Mouse (Mus musculus): ENCODE measurements around the gene Arhgap10. TPM values are rescaled to one million over a fixed set of nuclear protein-coding genes. Genes with fewer than 3 reads are reported as not detected.

Arhgap10 gene
- polyA plus RNA-seq, 1 experiment from 2014 or later = 5.7 TPM

DNA sequence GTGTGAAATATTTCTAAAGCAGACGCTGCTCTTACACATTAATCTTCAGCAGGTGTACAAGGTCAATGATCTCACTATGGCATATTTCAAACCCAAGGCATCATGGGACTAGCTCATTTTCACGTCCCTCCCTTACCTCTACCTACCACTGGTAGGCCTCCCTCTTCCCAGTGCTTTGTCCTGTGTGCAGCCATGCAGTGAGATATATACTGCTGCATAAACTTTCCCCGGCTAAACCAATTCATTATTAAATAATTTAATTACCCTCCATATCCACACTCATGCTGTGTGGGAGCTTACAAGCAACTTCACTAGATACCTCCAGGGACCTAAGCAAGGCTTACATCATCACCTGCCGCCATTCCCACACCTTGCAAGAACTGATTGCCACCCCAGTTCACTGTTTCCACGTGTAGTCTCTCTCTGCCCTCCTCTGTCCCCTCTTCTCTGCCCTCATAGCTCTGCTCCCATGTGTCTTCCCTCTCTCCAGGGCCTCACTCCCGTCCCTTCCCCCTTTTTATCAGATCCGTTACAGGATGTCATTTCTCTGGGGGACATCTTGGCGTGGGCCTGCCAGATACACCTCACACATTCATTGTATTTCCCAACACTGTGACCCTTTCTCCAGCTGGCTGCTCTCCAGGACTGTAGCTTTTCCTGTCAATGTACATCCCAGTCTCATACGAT lies 79.8 kb downstream of the Arhgap10 start:
- Histone ChIP-seq H3K36me3 (no peaks in the 10 kb centered on the region), H3K9ac (replicated peaks) (no peak overlapping the region), H3K9me3 (replicated peaks) (no peaks in the 10 kb centered on the region), H3K4me1 (peaks cover 19% of the 10 kb centered on the region), H3K4me3 (replicated peaks) (no peak overlapping the region), H3K4me2 (no peak overlapping the region), H3K27me3 (replicated peaks) (no peaks in the 10 kb centered on the region), H3K27ac (replicated peaks) (no peak overlapping the region)
- WGBS = 49% methylated on average over 9 of the region's 9 CpGs
- ATAC-seq (ENCODE audit: low FRiP score) = 0 out of 2 replicates have a peak, but pooled peaks have one; percentile 56

DNA sequence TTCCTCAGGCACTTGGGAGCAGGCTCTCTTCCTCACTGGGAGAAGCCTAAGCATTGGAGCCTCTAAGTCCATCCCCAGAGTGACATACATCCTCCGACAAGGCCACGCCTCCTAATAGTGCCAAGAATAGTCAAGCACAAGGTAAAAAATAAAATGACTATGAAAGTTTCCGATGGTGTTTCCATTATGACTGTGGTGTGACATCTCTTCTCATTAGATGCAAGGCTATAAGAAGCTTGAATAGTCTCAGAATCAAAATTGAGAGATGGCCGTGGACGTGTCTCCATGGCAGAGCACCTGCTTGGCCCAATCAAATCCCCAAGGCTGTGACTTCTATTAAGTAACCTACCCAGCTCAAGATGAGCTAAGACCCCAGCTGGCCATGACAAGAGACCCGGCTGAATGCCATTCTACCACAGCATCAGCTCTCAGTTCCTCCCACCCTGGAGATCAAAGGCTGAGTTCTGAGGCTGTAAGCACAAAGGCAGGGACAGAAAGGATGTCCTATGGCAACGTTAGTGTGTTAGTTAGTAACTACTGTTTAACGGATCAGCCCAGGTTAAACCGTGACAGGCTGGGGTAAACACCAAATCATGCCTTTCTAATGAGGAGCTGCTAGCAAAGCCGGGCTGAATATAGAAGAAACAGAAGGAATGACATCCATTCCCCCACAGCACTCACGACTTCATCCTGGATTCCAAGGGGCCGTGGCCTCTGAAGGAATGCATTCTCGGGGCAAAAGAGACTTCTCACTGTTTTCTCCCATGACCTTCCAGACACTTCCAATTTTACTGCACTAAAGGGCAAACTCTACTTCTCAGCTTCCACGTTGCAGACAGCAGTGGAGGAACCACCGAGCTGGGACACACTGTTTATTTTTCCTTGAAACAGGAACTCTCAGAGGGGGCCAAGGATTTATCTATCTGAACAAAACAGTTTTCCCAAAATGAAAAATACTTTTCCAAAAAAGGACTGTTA lies 81.5 kb downstream of the Arhgap10 start:
- H3K27ac ChIP-seq (replicated peaks) = no peak overlapping the region
- no peaks in the 10 kb centered on the region for H3K9me3 ChIP-seq (replicated peaks)
- 32% methylated on average over 15 of the region's 15 CpGs for WGBS
- no peak overlapping the region for H3K4me3 ChIP-seq (replicated peaks)
- H3K36me3 ChIP-seq = no peaks in the 10 kb centered on the region
- peaks cover 29% of the 10 kb centered on the region for H3K4me1 ChIP-seq
- H3K9ac ChIP-seq (replicated peaks) = no peak overlapping the region
- no peak overlapping the region for H3K4me2 ChIP-seq
- no peak for ATAC-seq (ENCODE audit: low FRiP score)
- H3K27me3 ChIP-seq (replicated peaks) = no peaks in the 10 kb centered on the region

DNA sequence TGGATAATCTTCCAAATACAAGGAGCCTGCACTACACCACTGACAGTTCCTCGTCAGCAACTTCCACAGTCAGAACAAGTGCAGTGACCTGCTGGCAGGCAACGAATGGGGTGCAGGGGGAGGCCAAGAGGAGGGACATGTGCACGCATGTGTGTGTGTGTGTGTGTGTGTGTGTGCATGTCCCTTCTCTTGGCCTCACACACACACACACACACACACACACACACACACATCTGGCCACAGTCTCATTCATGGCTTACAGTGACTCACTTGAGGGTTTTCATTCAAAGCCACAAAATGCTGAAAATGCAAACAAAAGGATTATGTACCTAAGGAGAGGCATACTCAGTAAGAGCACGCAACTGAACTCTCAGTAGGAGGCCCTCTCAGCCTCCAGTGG lies 84.5 kb downstream of the Arhgap10 start:
- no peak overlapping the region for H3K4me3 ChIP-seq (replicated peaks)
- H3K27me3 ChIP-seq (replicated peaks) = no peaks in the 10 kb centered on the region
- no peak overlapping the region for H3K27ac ChIP-seq (replicated peaks)
- peaks cover 24% of the 10 kb centered on the region for H3K4me1 ChIP-seq
- H3K4me2 ChIP-seq = no peak overlapping the region
- WGBS = 40% methylated on average over 4 of the region's 4 CpGs
- no peak for ATAC-seq (ENCODE audit: low FRiP score)
- H3K36me3 ChIP-seq = no peaks in the 10 kb centered on the region
- H3K9ac ChIP-seq (replicated peaks) = no peak overlapping the region
- H3K9me3 ChIP-seq (replicated peaks) = no peaks in the 10 kb centered on the region

DNA sequence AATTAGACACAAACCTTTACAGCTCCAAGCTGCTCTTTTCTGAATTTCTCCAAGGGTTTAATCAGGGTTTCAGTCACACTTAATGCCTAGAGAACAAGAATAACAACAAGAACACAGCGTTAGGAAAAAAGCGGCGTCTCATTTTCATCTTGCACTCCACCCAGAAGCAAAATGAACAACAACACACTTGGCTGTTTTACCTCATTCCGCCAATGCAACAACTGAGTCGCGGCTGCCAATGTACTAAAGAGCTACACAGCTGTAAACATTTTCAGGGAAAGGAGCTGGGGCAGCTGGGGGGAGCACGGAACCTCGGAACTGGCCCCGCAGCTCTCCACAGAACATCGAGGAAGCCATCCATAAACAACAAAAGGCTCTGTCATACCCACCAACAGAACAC lies 85.0 kb downstream of the Arhgap10 start:
- H3K4me1 ChIP-seq = peaks cover 20% of the 10 kb centered on the region
- no peak overlapping the region for H3K4me3 ChIP-seq (replicated peaks)
- H3K27ac ChIP-seq (replicated peaks) = no peak overlapping the region
- H3K36me3 ChIP-seq = no peaks in the 10 kb centered on the region
- H3K9ac ChIP-seq (replicated peaks) = no peak overlapping the region
- no peaks in the 10 kb centered on the region for H3K9me3 ChIP-seq (replicated peaks)
- no peak overlapping the region for H3K4me2 ChIP-seq
- ATAC-seq (ENCODE audit: low FRiP score) = no peak
- 45% methylated on average over 10 of the region's 10 CpGs for WGBS
- H3K27me3 ChIP-seq (replicated peaks) = no peaks in the 10 kb centered on the region

DNA sequence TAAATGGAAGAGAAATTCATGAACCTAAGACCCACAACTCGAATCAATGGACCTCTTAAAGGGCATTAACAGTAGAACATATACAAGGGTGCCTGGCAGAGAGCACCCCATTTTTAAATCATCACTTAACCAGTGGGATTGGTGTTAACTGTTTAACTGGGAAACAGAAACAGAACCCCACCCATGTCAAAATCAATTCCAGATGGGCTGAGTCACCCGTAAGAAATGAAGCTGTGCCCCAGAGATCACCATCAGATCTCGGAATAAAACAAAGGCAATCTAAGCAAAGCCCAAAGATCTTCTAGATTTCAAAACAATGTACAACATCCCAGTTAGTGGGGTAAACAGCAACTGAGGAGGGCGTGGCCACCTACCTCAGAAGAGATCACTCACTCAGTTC lies 89.3 kb downstream of the Arhgap10 start:
- Histone ChIP-seq H3K27ac (replicated peaks) (no peak overlapping the region), H3K9me3 (replicated peaks) (no peaks in the 10 kb centered on the region), H3K4me3 (replicated peaks) (no peak overlapping the region), H3K4me2 (no peak overlapping the region), H3K9ac (replicated peaks) (no peak overlapping the region), H3K4me1 (peaks cover 13% of the 10 kb centered on the region; the same call in 1 of the 2 replicates), H3K27me3 (replicated peaks) (no peaks in the 10 kb centered on the region), H3K36me3 (no peaks in the 10 kb centered on the region)
- no peak for ATAC-seq (ENCODE audit: low FRiP score)
- 83% methylated on average over 4 of the region's 4 CpGs for WGBS

DNA sequence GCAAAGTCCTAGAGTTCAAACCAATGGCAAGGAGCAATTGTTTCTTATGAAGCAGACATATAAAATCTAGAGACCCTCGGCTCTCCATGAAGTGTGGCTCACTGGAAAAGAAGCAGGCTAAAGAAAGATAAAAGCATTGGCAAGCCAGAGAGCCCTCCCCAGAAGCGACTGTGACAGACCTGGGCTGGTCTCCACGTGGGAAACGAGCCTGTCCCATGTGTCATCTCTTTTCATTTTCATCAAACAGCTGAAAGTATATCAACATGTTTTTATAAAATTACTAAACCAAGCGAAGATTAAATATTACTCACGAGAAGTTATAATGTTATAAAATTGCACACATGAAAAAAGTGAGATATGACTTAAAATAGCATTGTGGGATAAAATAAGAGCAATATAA lies 89.7 kb downstream of the Arhgap10 start:
- no peak for ATAC-seq (ENCODE audit: low FRiP score)
- no peaks in the 10 kb centered on the region for H3K36me3 ChIP-seq
- no peaks in the 10 kb centered on the region for H3K9me3 ChIP-seq (replicated peaks)
- H3K27ac ChIP-seq (replicated peaks) = no peak overlapping the region
- no peak overlapping the region for H3K9ac ChIP-seq (replicated peaks)
- H3K4me2 ChIP-seq = no peak overlapping the region
- peaks cover 10% of the 10 kb centered on the region; the same call in 1 of the 2 replicates for H3K4me1 ChIP-seq
- 80% methylated on average over 6 of the region's 6 CpGs for WGBS
- H3K27me3 ChIP-seq (replicated peaks) = no peaks in the 10 kb centered on the region
- H3K4me3 ChIP-seq (replicated peaks) = no peak overlapping the region

DNA sequence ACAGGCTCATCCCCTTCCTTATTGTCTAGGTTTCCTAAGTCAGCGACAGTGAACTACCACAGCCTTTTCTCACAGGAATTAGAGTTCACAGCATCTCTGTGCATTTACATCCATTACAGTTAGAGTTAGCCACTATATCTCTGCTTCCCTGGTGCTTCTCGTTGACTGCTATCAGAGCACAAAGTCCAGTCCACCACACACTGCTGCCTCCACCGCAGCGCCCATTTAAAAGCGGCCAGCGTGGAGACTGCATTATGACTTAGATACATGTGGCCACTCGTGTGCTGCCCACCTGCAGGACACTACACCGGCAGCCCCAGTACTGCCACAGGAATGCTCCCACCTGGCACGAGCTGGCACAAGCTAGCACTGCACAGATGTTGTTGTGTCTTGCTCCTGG lies 90.3 kb downstream of the Arhgap10 start:
- no peak for ATAC-seq (ENCODE audit: low FRiP score)
- no peak overlapping the region for H3K9ac ChIP-seq (replicated peaks)
- WGBS = 80% methylated on average over 9 of the region's 9 CpGs

DNA sequence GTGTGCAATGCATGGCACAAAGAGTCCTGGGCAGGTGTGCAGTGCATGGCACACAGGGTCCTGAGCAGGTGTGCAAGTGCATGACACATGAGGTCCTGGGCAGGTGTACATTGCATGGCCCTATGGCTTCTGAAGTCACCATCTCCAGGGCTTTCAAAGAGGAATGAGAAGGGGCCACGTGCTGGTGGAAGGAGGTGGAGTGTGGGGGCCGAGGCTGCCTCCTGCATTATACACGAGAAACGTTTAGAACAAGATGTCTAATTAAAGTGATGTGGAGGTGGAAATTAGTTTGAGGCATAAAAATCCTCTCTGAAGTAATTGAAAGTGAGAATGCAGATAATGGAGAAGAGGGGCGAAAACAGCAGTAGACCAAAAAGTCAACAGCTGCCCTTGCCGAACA lies 93.9 kb downstream of the Arhgap10 start:
- ATAC-seq (ENCODE audit: low FRiP score) = no peak
- Histone ChIP-seq H3K27me3 (replicated peaks) (no peaks in the 10 kb centered on the region), H3K9me3 (replicated peaks) (no peaks in the 10 kb centered on the region), H3K9ac (replicated peaks) (no peak overlapping the region), H3K4me3 (replicated peaks) (no peak overlapping the region), H3K36me3 (no peaks in the 10 kb centered on the region), H3K4me1 (no peaks in the 10 kb centered on the region), H3K27ac (replicated peaks) (no peak overlapping the region), H3K4me2 (no peak overlapping the region)
- WGBS = 73% methylated on average over 5 of the region's 6 CpGs

More for the DNA sequence above, 90.3 kb downstream of the Arhgap10 start:
- Histone ChIP-seq H3K4me2 (no peak overlapping the region), H3K36me3 (no peaks in the 10 kb centered on the region), H3K4me1 (peaks cover 4% of the 10 kb centered on the region; the same call in 1 of the 2 replicates), H3K4me3 (replicated peaks) (no peak overlapping the region), H3K9me3 (replicated peaks) (no peaks in the 10 kb centered on the region), H3K27ac (replicated peaks) (no peak overlapping the region), H3K27me3 (replicated peaks) (no peaks in the 10 kb centered on the region)

DNA sequence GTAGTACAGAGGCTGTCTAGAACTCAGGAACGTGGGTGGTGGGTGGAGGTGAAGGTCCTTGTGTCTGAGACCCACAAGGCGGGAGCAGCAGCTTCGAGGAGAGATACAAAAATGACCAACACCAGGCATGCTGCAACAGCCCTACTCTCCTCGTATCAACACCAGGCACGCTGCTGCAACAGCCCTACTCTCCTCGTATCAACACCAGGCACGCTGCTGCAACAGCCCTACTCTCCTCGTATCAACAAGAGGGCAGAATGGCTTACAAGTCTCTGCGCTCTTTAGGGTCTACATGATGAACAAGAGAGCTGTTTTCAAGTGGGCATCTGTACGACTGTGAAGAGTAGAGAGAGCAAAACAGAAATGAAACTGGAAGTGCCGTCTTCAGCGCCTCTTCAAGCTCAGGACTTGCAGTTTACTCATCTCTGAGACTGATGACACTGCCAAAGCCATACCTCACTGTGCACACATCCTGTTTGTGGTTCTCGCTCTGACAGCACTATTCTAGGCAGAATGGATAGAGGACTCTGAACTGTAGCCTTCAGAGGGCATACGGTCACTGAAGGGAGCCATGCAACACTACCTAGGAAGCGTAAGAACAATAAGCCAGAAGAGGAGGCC lies 95.0 kb downstream of the Arhgap10 start:
- H3K9ac ChIP-seq (replicated peaks) = no peak overlapping the region
- no peak overlapping the region for H3K4me3 ChIP-seq (replicated peaks)
- no peak overlapping the region for H3K4me2 ChIP-seq
- H3K27me3 ChIP-seq (replicated peaks) = no peaks in the 10 kb centered on the region
- no peaks in the 10 kb centered on the region for H3K4me1 ChIP-seq
- H3K9me3 ChIP-seq (replicated peaks) = no peaks in the 10 kb centered on the region
- H3K27ac ChIP-seq (replicated peaks) = no peak overlapping the region
- WGBS = 83% methylated on average over 15 of the region's 15 CpGs
- H3K36me3 ChIP-seq = no peaks in the 10 kb centered on the region
- ATAC-seq (ENCODE audit: low FRiP score) = no peak

DNA sequence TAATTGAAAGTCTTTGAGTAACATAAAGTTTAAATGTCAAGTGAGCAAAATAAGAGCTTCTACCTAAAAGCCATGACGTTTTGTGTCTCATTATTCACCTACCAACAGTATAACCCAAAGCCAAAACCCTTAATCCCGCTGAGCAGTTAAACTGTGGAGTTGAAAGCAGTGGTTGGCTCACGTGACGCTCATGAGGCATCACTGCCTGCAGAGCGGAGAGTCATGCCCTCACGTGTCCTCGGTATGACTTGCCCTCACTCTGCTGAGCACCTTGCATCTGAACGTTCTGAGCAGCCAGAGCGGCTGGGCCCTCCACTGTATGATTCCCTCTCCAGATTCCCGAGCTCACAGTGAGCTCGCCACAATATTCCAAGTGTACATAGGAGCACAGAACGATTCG lies 96.2 kb downstream of the Arhgap10 start:
- Histone ChIP-seq H3K9ac (replicated peaks) (no peak overlapping the region), H3K4me1 (peaks cover 3% of the 10 kb centered on the region; the same call in 1 of the 2 replicates), H3K4me2 (no peak overlapping the region), H3K27me3 (replicated peaks) (no peaks in the 10 kb centered on the region), H3K36me3 (no peaks in the 10 kb centered on the region), H3K27ac (replicated peaks) (no peak overlapping the region), H3K9me3 (replicated peaks) (no peaks in the 10 kb centered on the region), H3K4me3 (replicated peaks) (no peak overlapping the region)
- ATAC-seq (ENCODE audit: low FRiP score) = no peak
- 90% methylated on average over 13 of the region's 13 CpGs for WGBS

DNA sequence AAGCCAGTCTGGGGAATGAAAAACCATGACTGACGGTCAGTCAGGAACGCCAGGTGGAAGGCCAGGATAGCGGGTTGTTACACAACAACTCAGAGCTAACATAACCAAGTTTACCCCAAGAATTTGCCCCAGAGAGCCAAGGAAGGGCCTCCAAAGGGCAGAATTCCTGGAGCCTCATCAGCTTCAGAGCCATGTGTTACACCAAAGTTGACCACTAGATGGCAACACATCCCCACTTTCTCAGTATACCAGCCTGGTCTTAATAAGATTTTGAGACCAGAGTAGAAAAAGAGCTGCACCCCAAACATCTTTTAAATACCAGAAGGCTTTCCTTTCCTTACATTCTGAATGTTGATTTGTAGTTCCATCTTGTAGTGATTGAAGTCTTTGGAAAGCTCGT lies 98.0 kb downstream of the Arhgap10 start:
- Histone ChIP-seq H3K36me3 (no peaks in the 10 kb centered on the region), H3K4me3 (replicated peaks) (no peak overlapping the region), H3K4me1 (peaks cover 3% of the 10 kb centered on the region; the same call in 1 of the 2 replicates), H3K27ac (replicated peaks) (no peak overlapping the region), H3K27me3 (replicated peaks) (no peaks in the 10 kb centered on the region), H3K4me2 (no peak overlapping the region), H3K9ac (replicated peaks) (no peak overlapping the region), H3K9me3 (replicated peaks) (no peaks in the 10 kb centered on the region)
- WGBS = 53% methylated on average over 4 of the region's 4 CpGs
- 0 out of 2 replicates have a peak, but pooled peaks have one; percentile 50 for ATAC-seq (ENCODE audit: low FRiP score)

Measured in neural tube, embryonic 15.5 days (tissue).